Mouse (Mus musculus): ENCODE results near the gene Map2.

Gene Map2

GRCm38 (mm10) chr1:66394944-66395637 is 220.0 kb downstream of the Map2 start:
- DNase-seq (ENCODE audit: low spot score) = no peak

DNA sequence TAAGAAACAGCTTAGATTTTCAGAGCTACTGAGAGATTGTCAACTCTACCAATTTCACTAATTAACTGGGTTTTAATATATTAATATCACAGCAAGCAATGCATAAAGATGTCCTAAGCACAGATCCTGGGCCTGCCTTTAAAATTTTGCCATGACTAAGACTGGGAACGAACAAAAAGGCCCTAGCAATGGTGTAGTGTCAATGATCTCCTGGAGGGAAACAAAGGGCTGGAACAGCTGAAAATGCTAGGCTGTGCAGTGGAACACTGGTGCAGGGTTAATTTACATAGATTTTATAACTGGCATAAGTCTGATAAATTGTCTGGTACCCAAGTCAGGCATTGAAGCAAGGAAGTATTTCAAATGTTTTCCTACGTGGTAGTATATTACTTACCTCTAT is 220.8 kb downstream of the Map2 start:
- no peak for DNase-seq (ENCODE audit: low spot score)

DNA sequence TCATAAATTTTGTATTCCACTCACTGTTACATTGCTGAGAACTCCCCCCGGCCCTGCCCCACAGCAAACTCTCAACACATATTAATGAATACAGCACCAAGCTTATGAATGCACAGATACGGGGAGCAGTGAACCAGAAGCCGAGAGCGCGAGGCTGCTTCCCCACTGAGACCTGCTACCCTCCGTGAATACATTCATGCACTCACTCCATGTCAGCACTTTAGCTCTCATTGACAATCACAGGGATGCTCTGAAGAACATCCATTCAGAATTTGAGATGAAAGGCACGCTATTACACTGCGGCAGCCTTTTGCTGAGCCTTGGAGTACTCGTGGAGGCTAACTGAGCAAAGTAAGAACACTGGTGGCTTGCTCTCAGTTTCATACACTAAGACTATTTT is 226.8 kb downstream of the Map2 start:
- no peak for DNase-seq (ENCODE audit: low spot score)

- DNase-seq (ENCODE audit: low spot score) = no peak
Measured at GRCm38 (mm10) chr1:66407270-66407967, 232.3 kb downstream of the Map2 start.

GRCm38 (mm10) chr1:66418360-66418759 is 243.3 kb downstream of the Map2 start:
- DNase-seq (ENCODE audit: low spot score) = no peak

- no peak for DNase-seq (ENCODE audit: low spot score)
Measured at GRCm38 (mm10) chr1:66426073-66426472, 251.0 kb downstream of the Map2 start.

DNA sequence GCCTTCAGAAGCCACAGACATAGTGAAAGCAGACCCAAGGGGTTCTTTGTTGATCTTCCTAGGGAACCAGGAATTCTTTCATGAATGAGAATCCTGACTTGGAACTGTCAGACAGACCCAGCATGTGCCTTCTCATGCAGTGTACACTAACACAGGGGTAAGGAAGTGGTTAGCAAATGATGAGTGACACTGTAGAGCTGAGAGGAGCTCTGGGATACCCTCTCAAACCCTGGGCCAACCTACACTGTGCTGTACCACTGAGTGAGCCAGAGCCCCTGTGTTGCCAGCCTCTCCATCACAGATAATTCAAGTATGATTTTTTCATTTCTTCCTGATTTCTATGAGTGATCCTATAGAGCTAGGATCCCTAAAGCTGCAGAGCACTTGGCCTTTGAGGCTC is 255.9 kb downstream of the Map2 start:
- no peak for DNase-seq (ENCODE audit: low spot score)

DNA sequence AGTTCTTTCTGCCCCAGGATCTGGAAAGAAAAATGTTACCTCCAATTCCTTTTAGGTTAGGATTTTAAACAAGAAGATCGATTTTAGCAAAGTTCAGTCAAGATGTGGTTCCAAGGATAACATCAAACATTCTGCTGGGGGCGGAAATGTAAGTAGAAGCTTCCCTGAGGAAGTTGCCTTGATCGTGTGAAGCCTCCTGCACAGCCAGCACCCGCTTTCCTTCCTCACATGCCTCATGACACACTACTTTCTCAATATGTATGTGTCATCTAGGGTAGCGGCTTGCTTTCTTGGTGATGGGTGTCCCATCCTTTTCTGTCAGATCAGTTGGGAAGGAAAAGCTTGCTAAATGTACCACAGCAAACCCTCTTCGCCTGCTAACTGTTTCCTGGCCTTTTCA is 256.4 kb downstream of the Map2 start:
- DNase-seq (ENCODE audit: low spot score) = no peak

DNA sequence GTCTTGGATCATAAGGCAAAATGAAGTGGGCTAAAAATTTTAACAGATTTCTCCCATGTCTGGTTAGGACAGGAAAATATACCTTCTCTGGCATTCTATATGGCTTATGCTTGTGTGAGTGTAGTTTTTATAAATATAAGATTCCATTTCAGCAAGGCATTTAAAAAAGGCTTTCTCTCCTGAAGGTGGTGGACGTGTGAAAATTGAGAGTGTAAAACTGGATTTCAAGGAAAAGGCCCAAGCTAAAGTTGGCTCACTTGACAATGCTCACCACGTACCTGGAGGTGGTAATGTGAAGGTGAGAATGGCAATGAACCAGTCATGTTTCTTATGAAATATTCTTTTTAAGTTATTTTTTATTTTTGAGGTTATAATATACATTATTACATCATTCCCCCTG is 263.0 kb downstream of the Map2 start:
- DNase-seq (ENCODE audit: low spot score) = no peak

DNA sequence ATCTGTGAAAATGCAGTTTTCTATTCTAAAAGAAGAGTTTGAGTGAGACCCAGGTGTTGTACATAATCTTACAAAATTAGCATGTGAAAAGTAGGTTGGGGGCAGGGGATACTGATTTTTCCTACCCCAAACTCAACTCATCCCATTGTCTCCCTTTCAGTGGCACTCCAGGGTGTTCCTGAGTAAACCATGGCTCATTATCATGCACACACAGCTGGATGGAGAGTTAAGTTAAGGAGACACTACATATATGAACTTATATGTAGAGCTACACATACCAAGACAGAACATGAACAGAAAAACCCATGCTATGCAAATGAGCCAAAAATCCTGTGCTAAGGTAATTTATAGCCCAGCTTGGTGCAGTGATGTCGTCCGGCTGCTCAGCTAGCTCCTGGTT is 267.8 kb downstream of the Map2 start:
- no peak for DNase-seq (ENCODE audit: low spot score)

DNA sequence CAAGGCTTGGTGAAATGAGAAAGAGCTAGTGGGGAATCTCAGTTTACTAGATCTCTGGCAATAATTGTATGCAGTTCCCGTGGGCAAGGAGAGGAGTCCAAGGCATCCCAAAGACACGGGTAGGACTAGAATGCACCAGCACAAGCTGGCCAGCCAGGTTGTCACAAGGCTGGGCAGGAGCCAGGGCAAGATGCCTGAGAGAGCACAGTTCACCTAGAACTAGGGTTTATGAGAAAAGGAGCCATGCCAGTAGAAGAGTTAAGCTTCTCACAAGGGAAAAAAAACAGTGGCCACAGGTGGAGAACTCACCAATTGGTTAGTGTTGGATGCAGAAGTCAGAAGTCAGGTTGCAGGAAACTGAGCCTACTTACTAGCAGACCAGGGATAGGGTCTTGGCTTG is 274.4 kb downstream of the Map2 start:
- DNase-seq (ENCODE audit: low spot score) = no peak

DNA sequence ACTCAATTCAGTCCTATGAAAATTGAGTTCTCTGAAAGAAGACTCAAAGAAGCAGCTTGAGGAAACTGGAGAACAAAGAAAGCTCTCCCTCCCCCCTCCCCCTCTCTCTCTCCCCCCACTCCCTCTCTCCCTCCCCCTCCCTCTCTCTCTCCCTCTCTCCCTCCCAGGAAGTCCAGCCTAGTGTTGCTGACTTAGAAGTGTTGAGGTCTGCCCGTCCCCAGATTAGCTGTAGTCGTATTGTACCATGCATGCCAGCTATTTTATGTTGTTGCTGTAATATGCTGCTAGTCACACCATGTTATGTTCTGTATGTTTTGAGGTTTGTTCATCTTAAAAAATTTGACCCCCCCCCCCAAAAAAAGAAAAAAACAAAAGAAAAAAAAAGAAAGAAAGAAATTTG is 281.5 kb downstream of the Map2 start:
- DNase-seq (ENCODE audit: low spot score) = no peak

DNA sequence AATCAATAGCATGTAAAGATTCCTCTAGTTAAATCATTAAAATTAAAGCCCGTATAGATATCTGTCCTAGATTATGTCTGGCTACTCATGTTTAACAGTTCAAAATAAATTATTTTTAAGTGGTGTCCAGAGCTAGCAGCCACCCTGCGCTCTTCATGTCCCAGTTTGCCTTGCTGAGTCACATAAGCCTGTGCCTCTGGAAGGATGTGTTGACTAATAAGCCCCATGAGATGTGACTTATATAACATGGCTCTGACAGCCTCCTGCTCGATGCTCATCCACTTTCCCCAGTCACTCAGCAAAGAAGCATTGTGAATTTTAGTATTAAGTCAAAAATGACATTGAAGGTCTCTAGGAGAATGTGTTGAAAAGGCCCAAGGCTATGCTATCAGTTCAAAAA is 282.7 kb downstream of the Map2 start:
- no peak for DNase-seq (ENCODE audit: low spot score)

- no peak for DNase-seq (ENCODE audit: low spot score)
Measured at GRCm38 (mm10) chr1:66459394-66459793, 284.3 kb downstream of the Map2 start.

DNA sequence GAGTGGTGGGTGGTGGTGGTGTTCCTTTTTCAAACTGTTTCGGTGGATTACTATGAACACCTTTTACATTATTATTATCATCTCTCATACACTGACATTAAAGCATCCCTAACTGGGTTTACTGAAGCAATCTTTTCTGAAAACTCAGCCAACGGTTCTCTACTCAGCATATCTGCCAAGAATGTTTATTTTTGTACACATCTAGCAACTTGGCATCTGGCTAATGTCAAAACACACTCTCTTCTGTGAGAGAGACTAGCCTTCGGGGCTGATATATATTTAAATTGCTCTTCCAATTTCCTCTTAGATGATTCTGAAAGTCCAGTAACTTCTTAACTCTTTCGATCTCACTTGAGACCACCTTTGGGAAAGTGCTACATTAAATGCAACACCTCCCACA is 285.8 kb downstream of the Map2 start:
- DNase-seq (ENCODE audit: low spot score) = no peak

DNA sequence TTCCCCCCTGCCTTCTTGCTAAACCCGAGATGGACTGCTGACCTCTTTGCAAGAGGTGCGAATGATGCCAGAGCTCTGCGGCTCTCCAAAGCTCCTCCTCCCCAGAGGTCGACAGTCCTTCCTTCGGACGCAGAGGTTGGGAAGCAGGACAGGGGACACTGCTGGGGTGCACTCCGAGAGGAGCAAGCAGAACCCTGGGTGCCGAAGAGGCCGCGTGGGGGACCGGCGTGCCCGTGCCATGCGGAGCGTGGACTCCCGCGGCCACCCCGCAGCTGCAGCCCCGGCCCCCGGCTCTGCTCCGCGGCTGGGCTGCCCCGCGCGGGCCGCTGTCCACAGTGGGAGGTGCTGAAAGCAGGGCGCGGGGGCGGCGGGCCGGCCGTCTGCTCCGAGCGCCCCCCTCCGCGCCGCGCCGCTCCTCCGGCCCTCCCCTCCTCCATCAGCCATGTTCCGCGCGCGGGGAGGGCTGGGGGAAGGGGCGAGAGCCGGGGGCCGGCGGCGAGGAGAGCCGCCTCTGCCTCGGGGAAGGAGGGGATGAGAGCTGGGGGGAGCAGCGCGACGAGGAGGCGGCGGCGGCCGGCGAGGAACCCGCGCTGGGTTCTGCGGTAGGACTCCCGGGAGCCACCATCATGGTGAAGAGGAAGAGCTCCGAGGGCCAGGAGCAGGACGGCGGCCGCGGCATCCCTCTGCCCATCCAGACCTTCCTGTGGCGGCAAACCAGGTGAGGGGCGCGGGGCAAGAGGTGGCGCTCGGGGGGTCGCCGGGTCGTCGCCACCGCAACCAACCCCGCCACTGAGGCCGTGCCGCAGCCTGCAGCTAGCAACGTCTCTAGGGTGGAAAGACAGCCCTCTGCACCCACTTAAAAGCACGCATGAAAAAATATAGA is 293.0 kb downstream of the Map2 start, which contains the start of gene Unc80:
Gene Unc80 (plus strand): TSS at position 547 of the 883 bp plus-strand sequence.
- peak; percentile 41 for DNase-seq (ENCODE audit: low spot score)

DNA sequence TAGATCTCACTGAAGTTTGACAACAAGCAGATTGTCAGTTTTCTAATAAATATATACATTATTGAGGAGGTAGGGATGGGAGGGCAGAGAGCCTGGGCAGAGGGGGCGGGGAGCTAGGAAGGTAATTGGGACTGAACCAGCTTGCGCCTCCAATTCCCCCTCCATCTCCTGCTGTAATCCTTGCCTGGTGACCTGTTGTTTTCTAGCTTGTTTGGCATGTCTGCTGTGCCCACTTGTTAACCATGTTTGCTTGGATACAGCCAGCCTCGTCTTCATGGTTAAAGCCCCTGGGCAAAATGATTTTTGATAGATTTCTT is 293.6 kb downstream of the Map2 start:
- no peak for DNase-seq (ENCODE audit: low spot score)

DNA sequence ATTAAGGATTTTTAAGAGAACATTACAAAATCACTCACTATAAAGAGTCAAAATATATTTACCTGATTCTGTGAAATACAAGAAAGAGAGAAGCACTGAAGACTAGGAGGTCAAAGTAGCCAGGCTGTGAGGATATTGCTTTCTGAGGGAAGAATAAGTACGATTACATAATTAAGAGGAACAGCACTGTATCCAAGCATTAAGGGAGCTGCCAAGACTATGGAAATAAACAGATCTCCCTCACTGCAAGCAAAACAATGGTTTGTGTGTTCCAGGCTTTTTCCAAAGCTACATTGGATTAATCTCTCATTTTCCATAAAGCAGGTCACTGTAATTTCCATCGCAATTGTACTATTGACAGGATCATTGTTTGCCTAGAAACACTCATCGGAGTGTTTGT is 307.7 kb downstream of the Map2 start:
- DNase-seq (ENCODE audit: low spot score) = no peak

Measured in testis, postnatal 14 days (tissue).